Mouse (Mus musculus) thymus, adult 18-20 months (tissue): ENCODE measurements around the gene E2f7.
A peak's percentile ranks its signal among the peaks of the same experiment; 100 is the strongest.
"Not testable (repeated sequence)": the region's sequence is repeated elsewhere in the genome, so short reads cannot be mapped to it uniquely, and the experiment has no call there.

Experiments used
- DNase-seq, 2 experiments: peaks; one replicate each; pipeline ENCODE4 v3.0.0; 2022; ENCODE audit warnings: mixed read lengths in 2 of 2

Gene E2f7

GRCm38 (mm10) chr10:110744686-110745639 is at the start of gene E2f7:
TSS of gene E2f7 (plus strand) at chr10:110745439.
- DNase-seq = peak; percentile 84

DNA sequence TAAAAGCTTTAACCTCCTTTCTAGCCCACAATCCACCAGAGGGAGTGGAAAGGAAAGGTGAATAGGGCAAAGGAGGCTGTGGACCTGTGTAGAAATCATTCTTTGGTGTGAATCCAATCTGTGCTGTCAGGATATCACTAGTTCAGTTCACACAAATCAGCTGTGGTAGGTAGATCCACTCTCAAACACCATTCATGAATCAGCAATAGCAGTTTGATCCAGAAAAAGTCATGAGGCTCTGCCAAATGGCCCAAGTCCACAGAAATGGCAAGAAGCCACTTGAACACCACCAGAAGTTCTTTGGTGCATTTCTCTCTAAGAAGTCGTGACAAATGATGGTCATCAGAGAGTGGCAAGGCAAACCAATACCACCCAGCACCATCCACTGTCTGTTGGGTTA is 44.0 kb upstream of the E2f7 start:
- DNase-seq = no peak

DNA sequence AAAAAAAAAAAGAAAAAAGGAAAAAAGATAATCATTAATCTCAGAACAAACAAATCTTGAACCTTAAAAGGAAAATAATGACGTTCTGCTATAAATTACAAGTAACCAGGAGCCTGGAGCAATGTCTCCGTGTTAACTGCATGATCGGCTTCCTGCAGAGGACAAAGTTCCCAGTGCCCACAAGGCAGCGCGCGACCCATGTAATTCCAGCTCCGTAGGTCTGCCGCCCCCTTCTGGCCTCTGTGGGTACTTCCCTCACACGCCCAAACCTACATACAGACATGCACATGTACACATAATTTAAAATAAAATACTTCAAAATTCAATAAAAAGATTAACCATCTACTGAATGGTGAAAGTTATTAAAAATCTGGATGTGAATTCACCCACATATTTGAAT is 39.6 kb upstream of the E2f7 start:
- DNase-seq = no peak

GRCm38 (mm10) chr10:110707390-110708113 is 37.7 kb upstream of the E2f7 start:
- DNase-seq = no peak

- no peak for DNase-seq
These were observed 28.4 kb upstream of the E2f7 start for GRCm38 (mm10) chr10:110716887-110717286.

GRCm38 (mm10) chr10:110726431-110726830 is 18.8 kb upstream of the E2f7 start:
- DNase-seq = no peak

GRCm38 (mm10) chr10:110727816-110728215 is 17.4 kb upstream of the E2f7 start:
- DNase-seq = no peak

GRCm38 (mm10) chr10:110733343-110733742 is 11.9 kb upstream of the E2f7 start:
- DNase-seq = peak in 1 of 2 experiments; percentile 22

DNA sequence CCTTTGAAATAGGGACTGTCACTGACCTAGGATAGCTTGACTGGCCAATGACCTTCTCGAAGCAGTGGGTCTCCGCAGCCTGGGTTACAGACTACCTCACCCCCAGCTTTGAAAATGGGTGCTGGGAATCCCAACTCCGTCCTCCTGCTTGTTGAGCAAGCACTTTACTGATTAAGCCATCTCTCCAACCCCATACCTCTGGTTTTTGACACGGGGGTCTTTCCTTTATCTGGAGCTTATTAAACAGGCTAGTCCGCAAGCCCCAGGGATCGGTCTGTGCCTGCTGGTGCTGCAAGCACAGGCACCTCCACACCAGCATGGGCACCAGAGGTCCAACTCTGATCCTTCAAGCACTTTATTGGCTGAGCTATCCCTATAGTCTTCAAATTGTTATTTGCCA is 1.5 kb upstream of the E2f7 start:
- no peak for DNase-seq

DNA sequence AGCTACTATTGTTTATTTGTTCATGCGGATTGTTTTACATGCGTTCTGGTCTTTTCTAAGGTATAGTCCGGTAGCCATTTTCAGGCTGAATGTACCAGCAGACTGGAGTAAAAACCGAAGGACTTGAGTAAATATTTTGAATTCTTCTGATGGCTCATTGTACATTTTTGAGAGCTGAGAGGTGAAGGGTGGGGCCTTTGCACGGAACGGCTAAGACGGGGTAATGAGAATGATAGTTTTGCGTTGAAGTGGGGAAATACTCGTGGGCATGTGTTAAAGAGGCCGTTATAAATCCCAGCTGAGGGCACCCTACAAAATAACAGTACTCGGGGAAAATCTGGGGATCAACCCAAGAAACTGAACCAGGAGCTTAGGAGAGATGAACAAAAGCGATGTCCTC is 1.1 kb upstream of the E2f7 start:
- no peak for DNase-seq

DNA sequence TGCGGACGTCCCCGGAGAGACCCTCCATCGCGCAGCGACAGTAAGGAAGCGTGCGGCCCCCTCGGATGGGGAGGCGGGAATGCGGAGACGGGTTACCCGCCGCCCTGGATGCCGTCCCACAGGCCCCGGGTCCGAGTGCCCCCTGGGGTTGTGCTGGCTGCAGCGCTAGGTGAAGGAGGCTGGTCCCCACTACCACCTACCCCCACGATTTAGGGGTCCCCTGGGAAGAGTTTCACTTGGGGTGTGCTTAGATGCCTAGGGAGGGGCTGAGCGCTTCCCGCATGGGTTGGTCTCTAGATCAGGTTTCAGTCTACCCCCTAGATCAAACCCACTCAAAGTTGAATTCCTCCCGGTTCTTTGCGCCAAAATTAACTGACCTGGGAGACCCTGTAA is 397 bp downstream of the E2f7 start:
- DNase-seq = no peak

GRCm38 (mm10) chr10:110749081-110749480 is 3.8 kb downstream of the E2f7 start:
- no peak for DNase-seq

- no peak for DNase-seq
These were observed 4.5 kb downstream of the E2f7 start for GRCm38 (mm10) chr10:110749510-110750305.

DNA sequence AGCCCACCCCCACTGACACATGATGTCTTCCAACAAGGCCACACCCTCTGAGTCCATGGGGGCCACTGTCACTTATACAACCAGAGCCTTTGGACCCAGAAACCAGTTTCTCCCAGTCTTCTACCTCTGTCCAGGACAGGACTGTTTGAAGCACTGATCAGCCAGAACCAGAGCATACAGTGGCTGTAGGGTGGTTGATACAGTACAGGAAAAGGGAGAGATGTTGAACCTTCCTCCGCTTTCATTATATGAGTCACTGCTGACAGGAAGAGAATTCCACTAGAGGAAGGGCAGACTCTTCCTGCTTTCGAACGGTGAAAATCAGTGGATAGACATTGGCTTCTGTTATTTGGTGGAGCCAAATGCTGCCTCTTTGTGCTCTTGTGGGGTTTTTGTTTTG is 7.6 kb downstream of the E2f7 start:
- DNase-seq = no peak

- DNase-seq = no peak
These were observed 10.3 kb downstream of the E2f7 start for GRCm38 (mm10) chr10:110755556-110755955.

GRCm38 (mm10) chr10:110756271-110756793 is 11.1 kb downstream of the E2f7 start:
- DNase-seq = no peak

GRCm38 (mm10) chr10:110760552-110760951 is 15.3 kb downstream of the E2f7 start:
- not testable (repeated sequence) for DNase-seq

DNA sequence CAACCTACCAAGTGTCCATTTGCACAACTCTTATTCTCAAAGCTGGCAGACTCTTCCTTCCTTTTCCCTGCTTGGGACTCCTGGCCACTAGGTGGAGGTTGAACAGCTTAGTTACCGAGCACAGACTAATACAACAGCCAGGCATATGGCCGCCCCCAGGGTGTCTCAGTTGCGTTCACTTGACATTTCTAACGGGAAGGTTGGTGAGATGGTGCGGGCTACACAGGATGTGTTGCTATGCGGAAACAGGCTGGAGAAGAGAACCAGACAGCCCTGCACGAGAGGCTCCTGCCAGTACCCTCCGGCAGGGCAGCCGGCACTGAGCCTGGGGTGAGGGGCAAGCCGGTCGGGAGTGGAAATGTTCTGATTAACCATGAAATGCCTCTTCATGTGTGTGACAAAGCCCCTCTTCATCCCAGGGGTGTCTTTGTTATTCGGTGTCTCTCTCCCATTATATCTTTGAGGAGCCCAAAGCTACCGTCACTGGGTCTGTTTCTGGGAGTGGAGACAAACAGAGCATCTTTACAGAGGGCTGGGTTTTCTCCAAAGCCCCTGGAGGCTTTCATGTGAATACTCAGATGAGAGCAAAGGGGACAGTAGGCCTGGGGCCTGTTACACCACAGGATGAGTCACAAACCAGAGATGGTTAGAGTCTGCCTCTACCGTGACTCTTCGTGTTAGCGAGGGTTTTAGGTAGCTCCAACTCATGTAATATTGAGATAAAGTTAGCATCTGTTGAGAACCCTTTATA is 17.1 kb downstream of the E2f7 start:
- no peak for DNase-seq

DNA sequence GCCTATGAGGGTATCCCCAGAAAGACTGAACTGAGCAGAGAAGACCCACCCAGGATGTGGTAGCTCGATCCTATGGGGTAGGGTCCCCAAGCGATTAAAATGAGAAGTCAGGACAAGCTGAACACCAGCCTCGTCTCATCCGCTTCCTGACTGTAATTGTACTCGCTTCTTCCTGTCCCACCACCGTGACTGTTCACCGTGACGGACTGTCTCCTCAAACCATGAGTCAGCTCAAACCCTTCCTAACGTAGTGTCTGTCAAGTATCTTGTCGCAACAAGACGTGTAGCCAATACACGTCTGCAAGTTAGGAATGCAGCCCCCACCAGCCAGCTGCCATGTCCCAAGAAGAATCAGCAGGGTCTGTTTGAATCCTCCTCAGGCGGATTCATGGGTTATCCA is 18.2 kb downstream of the E2f7 start:
- DNase-seq = no peak

DNA sequence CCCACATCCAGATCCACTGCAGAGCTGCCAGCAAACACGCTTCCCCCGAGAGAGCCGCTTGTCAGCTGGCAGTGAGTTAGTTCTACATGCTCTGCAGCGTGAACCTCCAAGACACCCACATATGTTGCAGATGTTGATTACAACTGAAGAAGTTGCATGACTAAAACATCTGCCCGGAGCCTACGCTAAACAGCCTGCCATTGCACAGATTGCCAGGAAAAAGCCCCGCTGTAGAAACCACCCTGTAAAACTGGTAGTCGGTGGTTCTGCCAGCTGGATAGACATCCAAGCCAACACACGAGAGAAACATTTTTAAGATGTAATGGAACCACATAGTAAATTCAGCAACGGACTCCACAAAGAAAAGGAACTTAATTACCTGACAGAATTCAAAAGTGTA is 24.3 kb downstream of the E2f7 start:
- DNase-seq = no peak

DNA sequence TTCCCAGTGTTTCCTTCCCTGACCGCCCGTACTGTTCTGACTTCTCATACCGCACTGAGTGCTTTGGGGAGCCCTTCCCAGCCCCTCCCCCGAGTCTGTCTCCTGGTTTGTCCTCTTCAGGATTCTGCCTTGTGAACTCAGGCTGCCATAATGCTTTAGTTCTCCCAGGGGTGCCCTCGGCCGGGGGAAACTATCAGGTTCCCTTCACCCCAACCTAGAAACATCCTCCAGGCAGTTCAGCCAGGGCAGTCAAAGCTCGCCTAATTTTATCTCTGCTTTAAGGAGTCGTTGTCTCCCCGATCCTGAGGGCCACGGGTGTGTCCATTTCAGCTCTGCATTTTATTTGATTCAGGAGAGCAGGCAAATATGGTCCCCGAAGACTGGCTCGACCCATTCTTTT is 28.0 kb downstream of the E2f7 start:
- no peak for DNase-seq

GRCm38 (mm10) chr10:110773878-110774277 is 28.6 kb downstream of the E2f7 start:
- DNase-seq = no peak
